11 mouse cellular contexts compared by ENCODE assay signal in the genomic region with DNA sequence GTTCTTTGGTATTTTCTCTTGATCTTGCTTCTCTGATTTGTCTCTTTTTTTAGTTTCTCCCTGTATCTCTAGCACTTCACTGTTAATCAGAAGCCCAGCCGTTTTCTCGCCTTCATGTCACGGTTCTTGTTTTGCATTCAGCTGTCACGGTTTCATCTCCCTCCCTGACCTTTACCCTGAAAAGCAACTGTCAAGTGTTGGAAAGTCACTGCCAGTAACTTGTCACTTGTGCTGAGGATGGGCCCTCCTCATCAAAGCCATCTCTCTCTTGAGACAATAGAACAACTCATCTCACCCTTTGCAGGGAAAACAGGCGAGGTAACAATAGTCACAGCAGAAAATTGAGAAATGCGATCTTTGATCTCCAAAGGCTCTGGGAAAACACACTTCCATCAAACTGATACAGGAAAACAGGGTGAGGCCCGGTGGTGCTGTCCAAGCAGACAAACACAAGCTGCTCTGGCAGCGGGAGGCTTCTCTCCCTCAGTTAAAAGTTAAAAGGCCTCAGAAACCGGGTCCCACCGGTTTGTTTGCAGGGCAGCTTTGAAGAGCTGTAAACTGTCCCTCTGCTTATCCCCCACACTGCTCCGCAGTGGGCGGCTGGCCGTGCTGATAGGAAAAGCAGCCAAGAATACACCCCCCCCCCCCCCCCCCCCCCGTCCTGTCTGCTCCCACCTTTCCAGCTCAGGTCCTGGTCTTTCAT.
DNase-seq lines count a peak whose midpoint lies in the region; ATAC-seq and TF ChIP-seq lines count a peak whose summit lies in the region.
"Had no signal": no experiment of that assay in that cellular context is flagged by ENCODE, and none has a peak within 500 bp of the region (broad histone marks: within the 10 kb centered on the region; RNA-seq: fewer than 3 reads in every experiment).

No protein-coding gene starts in this region.

- no peaks in the 10 kb centered on the region for H3K9me3 ChIP-seq in intestine, embryonic 15.5 days
- no peaks in the 10 kb centered on the region for H3K9me3 ChIP-seq in intestine, postnatal 0 days (ENCODE audit: control insufficient read depth)
- no peaks in the 10 kb centered on the region for H3K9me3 ChIP-seq in hindbrain, embryonic 13.5 days
- H3K9me3 ChIP-seq in midbrain, embryonic 11.5 days (ENCODE audit: control insufficient read depth, low read length): no peaks in the 10 kb centered on the region

- no peaks in the 10 kb centered on the region for H3K36me3 ChIP-seq in intestine, embryonic 15.5 days
- no peaks in the 10 kb centered on the region for H3K36me3 ChIP-seq in intestine, postnatal 0 days (ENCODE audit: control insufficient read depth, insufficient read depth)
- H3K36me3 ChIP-seq in hindbrain, embryonic 13.5 days: no peaks in the 10 kb centered on the region
- H3K36me3 ChIP-seq in midbrain, embryonic 11.5 days (ENCODE audit: control insufficient read depth, insufficient read depth, low read length): no peaks in the 10 kb centered on the region

- TF ChIP-seq CTCF in intestine, postnatal 0 days (IDR thresholded peaks at IDR 0.05; ENCODE audit: low read depth): no peak

- peaks cover 15% of the 10 kb centered on the region for H3K4me1 ChIP-seq in intestine, embryonic 15.5 days (replicated peaks)
- no peaks in the 10 kb centered on the region for H3K4me1 ChIP-seq in intestine, postnatal 0 days (replicated peaks; ENCODE audit: control insufficient read depth, insufficient read depth, low read length)
- peaks cover 29% of the 10 kb centered on the region for H3K4me1 ChIP-seq in hindbrain, embryonic 13.5 days (replicated peaks)
- peaks cover 26% of the 10 kb centered on the region for H3K4me1 ChIP-seq in midbrain, embryonic 11.5 days (ENCODE audit: control insufficient read depth, insufficient read depth, low read length)

- H3K4me3 ChIP-seq in intestine, embryonic 15.5 days (replicated peaks): no peak overlapping the region
- H3K4me3 ChIP-seq in intestine, postnatal 0 days (ENCODE audit: low read depth, low read length): no peak overlapping the region
- no peak overlapping the region for H3K4me3 ChIP-seq in hindbrain, embryonic 13.5 days
- H3K4me3 ChIP-seq in midbrain, embryonic 11.5 days (ENCODE audit: low read depth, low read length): no peak overlapping the region

- peak; percentile 34 for ATAC-seq in intestine, embryonic 15.5 days
- no peak for ATAC-seq in intestine, postnatal 0 days
- ATAC-seq in hindbrain, embryonic 13.5 days (ENCODE audit: low FRiP score): peak; percentile 30; the same call in 1 of the 2 replicates
- peak; percentile 65 for ATAC-seq in midbrain, embryonic 11.5 days (ENCODE audit: low FRiP score)
- ATAC-seq in erythroid progenitor cell, adult 5-6 weeks (replicated peaks; ENCODE audit: low FRiP score, poor library complexity, severe bottlenecking): no peak; the same call in 1 of the 2 replicates
- ATAC-seq: CD4-positive, CD25-positive, alpha-beta regulatory T cell, adult 4 months had no signal

- H3K4me2 ChIP-seq in intestine, embryonic 15.5 days (replicated peaks): no peak overlapping the region
- no peak overlapping the region for H3K4me2 ChIP-seq in intestine, postnatal 0 days (replicated peaks; ENCODE audit: low read depth)
- H3K4me2 ChIP-seq in hindbrain, embryonic 13.5 days: 0 out of 2 replicates have a peak overlapping the region, but pooled peaks have one; percentile 0
- H3K4me2 ChIP-seq in midbrain, embryonic 11.5 days: no peak overlapping the region

- H3K27ac ChIP-seq in intestine, embryonic 15.5 days: no peak overlapping the region
- no peak overlapping the region for H3K27ac ChIP-seq in intestine, postnatal 0 days (ENCODE audit: low read depth, low read length)
- no peak overlapping the region for H3K27ac ChIP-seq in hindbrain, embryonic 13.5 days
- H3K27ac ChIP-seq in midbrain, embryonic 11.5 days (ENCODE audit: low read depth, low read length): no peak overlapping the region

- H3K27me3 ChIP-seq in intestine, embryonic 15.5 days (replicated peaks): no peaks in the 10 kb centered on the region
- H3K27me3 ChIP-seq in intestine, postnatal 0 days (replicated peaks; ENCODE audit: control insufficient read depth, insufficient read depth, low read length): no peaks in the 10 kb centered on the region
- no peaks in the 10 kb centered on the region for H3K27me3 ChIP-seq in hindbrain, embryonic 13.5 days
- H3K27me3 ChIP-seq in midbrain, embryonic 11.5 days (ENCODE audit: control insufficient read depth, insufficient read depth, low read length): no peaks in the 10 kb centered on the region

- peak; percentile 48 for DNase-seq in embryo, embryonic 10.5 days (ENCODE audit: low spot score)
- DNase-seq in midbrain, embryonic 11.5 days (ENCODE audit: low spot score, missing footprints): peak; percentile 90
- no peak for DNase-seq in cerebellum, adult 11 months
- no peak for DNase-seq in gastrocnemius, postnatal 10 days
- DNase-seq: layer of hippocampus, adult 9-11 months; lung, postnatal 36 days had no signal

- 22% methylated on average over 13 of the region's 14 CpGs for WGBS in intestine, embryonic 15.5 days
- WGBS in intestine, postnatal 0 days: 15% methylated on average over 13 of the region's 14 CpGs
- 5% methylated on average over 11 of the region's 14 CpGs for WGBS in hindbrain, embryonic 13.5 days
- WGBS in midbrain, embryonic 11.5 days: 5% methylated on average over 13 of the region's 14 CpGs

- no peak overlapping the region for H3K9ac ChIP-seq in intestine, embryonic 15.5 days
- H3K9ac ChIP-seq in intestine, postnatal 0 days (ENCODE audit: low read depth, low read length): no peak overlapping the region
- H3K9ac ChIP-seq in hindbrain, embryonic 13.5 days: peak overlapping the region; percentile 49; the same call in 1 of the 2 replicates
- H3K9ac ChIP-seq in midbrain, embryonic 11.5 days (ENCODE audit: low read length): no peak overlapping the region

Comparison
In these comparisons a context has a peak if more than half of its experiments do, and no peak if none do; other contexts are left out.
1. ATAC-seq: peak in intestine, embryonic 15.5 days (single experiment), hindbrain, embryonic 13.5 days (single experiment) and midbrain, embryonic 11.5 days (single experiment); none in intestine, postnatal 0 days (single experiment) and erythroid progenitor cell, adult 5-6 weeks (single experiment).
2. DNase-seq: peak in embryo, embryonic 10.5 days (single experiment) and midbrain, embryonic 11.5 days (single experiment); none in cerebellum, adult 11 months (single experiment) and gastrocnemius, postnatal 10 days (single experiment).